Mouse (Mus musculus) gastrocnemius, postnatal 36 days (tissue): ENCODE data around the gene Bst1. TPM values are rescaled to one million over a fixed set of nuclear protein-coding genes. Genes with fewer than 3 reads are reported as not detected.

Source experiments
- DNase-seq, 2 experiments: peaks; one replicate each; pipeline ENCODE4 v3.0.0; 2022
- intact Hi-C: fragments of 180-260 bp; cut with DNase I; formaldehyde crosslinking; loops from one replicate; pipeline ENCODE4 v1.15.1; 2025
- total RNA-seq, 2 experiments: library from RNA; stranded (reverse); gene quantifications; 2 replicates each; pipeline ENCODE4 v1.2.3; 2021

Gene Bst1
- total RNA-seq, 2 experiments from 2014 or later = 0.30 TPM; not detected in 1

- intact Hi-C loops = no loop called here
- DNase-seq = no peak
Measured at GRCm38 (mm10) chr5:43848275-43848674, 29.6 kb downstream of the Bst1 start.

GRCm38 (mm10) chr5:43853096-43853867 lies 34.6 kb downstream of the Bst1 start:
- intact Hi-C loops = no loop called here
- no peak for DNase-seq

- DNase-seq = no peak
- intact Hi-C loops = no loop called here
Measured at GRCm38 (mm10) chr5:43853868-43854488, 35.3 kb downstream of the Bst1 start.

- intact Hi-C loops = no loop called here
- no peak for DNase-seq
Measured at GRCm38 (mm10) chr5:43855769-43856168, 37.1 kb downstream of the Bst1 start.

DNA sequence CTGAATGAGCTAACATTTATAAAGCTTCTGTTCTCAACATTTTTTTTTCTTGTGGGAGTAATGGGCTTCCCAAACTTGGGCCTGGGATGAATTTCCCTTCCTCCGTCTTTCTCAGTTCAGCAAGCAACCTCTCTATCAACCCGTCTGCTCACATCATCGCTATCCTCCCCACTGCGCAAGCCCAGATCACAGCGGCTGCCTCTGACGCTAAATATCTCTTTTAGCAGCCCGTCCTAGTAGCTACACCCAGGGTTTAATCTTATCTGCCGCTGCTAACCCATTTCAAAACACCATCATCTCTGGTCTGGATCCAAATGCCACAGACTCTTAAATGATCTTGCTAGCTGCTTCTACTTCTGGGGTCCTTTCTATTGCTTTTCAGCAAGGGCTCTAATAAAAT lies 41.0 kb downstream of the Bst1 start:
- intact Hi-C loops = no loop called here

GRCm38 (mm10) chr5:43860096-43860495 lies 41.4 kb downstream of the Bst1 start:
- no peak for DNase-seq
- intact Hi-C loops = no loop called here

More for the DNA sequence above, 41.0 kb downstream of the Bst1 start:
- DNase-seq = no peak

- DNase-seq = no peak
- intact Hi-C loops = no loop called here
Measured at GRCm38 (mm10) chr5:43860670-43861431, 42.2 kb downstream of the Bst1 start.

DNA sequence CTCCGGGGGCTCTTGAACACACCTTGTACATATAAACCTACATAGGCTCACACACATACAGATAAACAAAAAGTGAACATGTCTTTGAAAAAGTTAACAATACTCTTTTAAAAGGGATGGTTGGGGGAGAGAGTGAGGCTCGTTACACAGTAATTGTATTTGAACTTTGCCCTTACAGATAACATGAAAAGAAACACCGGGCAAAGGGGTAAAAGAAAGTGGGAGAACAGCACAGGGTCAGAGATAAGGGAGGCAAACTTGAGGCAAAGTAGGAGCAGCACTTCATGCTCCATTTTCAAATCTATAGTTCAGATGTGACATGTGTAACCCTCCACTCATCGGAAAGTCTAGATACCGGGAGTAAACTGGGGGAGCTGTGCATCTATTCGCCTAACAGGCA lies 45.0 kb downstream of the Bst1 start:
- DNase-seq = no peak
- intact Hi-C loops = no loop called here

- DNase-seq = no peak
- intact Hi-C loops = no loop called here
Measured at GRCm38 (mm10) chr5:43865316-43865715, 46.6 kb downstream of the Bst1 start.

GRCm38 (mm10) chr5:43868253-43868652 lies 49.6 kb downstream of the Bst1 start, which contains the start of gene Cd38:
Gene Cd38, plus strand, starts transcription at chr5:43868553.
- DNase-seq = no peak
- intact Hi-C loops = no loop called here

DNA sequence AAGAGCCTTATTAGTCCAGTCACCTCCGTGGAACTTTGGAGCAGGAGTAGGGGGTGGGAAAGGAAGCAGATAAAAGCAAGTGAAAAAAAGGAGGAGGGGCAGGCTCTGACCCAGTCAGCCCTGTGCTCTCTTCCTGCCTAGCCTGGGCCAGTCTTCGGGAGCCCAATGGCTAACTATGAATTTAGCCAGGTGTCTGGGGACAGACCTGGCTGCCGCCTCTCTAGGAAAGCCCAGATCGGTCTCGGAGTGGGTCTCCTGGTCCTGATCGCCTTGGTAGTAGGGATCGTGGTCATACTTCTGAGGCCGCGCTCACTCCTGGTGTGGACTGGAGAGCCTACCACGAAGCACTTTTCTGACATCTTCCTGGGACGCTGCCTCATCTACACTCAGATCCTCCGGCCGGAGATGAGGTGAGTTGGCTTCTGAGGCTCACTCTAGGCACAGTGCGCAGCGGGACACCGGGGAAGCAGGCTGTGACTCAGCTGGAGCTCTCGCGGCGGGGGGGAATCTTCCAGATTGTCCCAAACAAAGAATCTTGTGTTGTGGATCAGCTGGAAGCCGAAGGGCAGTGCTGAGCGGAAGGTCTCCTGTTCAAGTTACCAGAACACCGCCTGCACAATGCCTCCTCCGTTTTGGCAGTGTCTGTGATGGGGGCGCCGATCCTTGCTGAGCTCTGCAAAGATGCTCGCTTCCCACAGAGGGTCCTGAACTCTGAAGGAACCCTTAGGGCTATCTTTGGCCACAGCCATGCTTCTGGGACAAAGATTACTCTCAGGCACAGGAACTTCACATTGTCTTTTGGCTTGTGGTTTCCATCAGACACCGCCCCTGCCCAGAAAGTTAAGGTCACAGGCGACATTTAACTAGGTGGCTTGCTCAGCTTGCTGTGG lies 50.3 kb downstream of the Bst1 start:
- intact Hi-C loops = no loop called here
- DNase-seq = peak; percentile 10 to 36

GRCm38 (mm10) chr5:43871845-43872244 lies 53.2 kb downstream of the Bst1 start:
- no peak for DNase-seq

DNA sequence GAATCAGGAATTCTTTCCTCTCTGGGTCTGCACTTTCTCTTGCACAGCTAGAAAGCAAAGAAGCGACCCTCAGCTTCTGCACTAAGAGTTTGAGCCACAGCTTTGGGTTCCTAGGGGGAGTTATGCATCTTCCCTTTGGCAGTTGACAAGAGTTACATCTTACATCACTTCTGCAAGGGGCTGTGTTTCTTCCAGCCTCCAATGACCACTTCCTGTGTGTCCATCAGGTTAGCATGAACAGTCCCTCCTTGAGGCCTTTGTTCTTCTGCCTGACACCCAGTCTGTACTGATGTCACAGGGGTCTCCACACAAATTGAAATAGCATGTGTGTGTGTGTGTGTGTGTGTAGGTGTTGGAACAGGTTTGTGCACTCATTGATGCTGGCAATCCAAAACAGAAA lies 54.0 kb downstream of the Bst1 start:
- no peak for DNase-seq
- intact Hi-C loops = no loop called here

More at GRCm38 (mm10) chr5:43871845-43872244, 53.2 kb downstream of the Bst1 start:
- intact Hi-C loops = no loop called here

- intact Hi-C loops = no loop called here
- DNase-seq = no peak
Measured at GRCm38 (mm10) chr5:43882034-43882433, 63.3 kb downstream of the Bst1 start.

- no peak for DNase-seq
- intact Hi-C loops = no loop called here
Measured at GRCm38 (mm10) chr5:43885060-43885820, 66.6 kb downstream of the Bst1 start.

GRCm38 (mm10) chr5:43892386-43892785 lies 73.7 kb downstream of the Bst1 start:
- DNase-seq = no peak
- intact Hi-C loops = loop anchor here (5.0 kb wide), 1 partner anchor 50 kb away; no protein-coding TSS in a partner anchor
